Mouse (Mus musculus): ENCODE measurements around the gene Edar. TPM values are rescaled to one million over a fixed set of nuclear protein-coding genes. Genes with fewer than 3 reads are reported as not detected.

Gene Edar
- polyA plus RNA-seq, 1 experiment from 2014 or later: 0.07 TPM

Other genes with a start within 250 kb of the Edar start
- gene Ranbp2, start 228.7 kb downstream of the Edar start, polyA plus RNA-seq (2014; fragmentation: Nextera tagmentation; extraction: Ambion mirVana): 23.9 and 31.4 TPM in 2 replicates
- 8.5 and 9.2 TPM in 2 replicates for gene Ccdc138, start 177.7 kb downstream of the Edar start, polyA plus RNA-seq (2014; fragmentation: Nextera tagmentation; extraction: Ambion mirVana)
- not detected in 2 replicates for gene Gm17542, start 42.6 kb upstream of the Edar start, polyA plus RNA-seq (2014; fragmentation: Nextera tagmentation; extraction: Ambion mirVana)
- 4.7 TPM in 2 replicates for gene Sh3rf3, start 137.7 kb upstream of the Edar start, polyA plus RNA-seq (2014; fragmentation: Nextera tagmentation; extraction: Ambion mirVana)

Measured in neural tube, embryonic 14.5 days (tissue).